10 mouse cellular contexts compared by ENCODE assay signal in the genomic region with DNA sequence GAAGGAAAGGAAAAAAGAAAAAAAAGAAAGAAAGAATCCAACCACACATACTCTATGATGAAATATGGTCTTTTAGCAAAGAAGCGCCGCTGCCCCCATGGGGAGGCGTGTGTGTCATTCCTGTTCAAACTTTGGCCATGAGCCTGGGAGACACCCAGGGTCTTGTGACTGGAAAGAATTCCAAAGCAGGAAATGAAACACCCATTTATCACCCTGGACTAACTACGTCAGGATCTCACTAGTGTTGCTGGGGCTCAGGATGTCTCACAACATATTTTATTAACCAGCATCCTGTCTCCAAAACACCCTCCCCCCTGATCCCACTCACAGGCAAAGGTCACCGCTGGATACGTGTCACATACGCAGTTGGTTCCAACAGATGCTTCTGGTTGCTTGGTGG. TPM values are rescaled to one million over a fixed set of nuclear protein-coding genes. Genes with fewer than 3 reads are reported as not detected.
DNase-seq lines count a peak whose midpoint lies in the region; ATAC-seq and TF ChIP-seq lines count a peak whose summit lies in the region.
"Had no signal": no experiment of that assay in that cellular context is flagged by ENCODE, and none has a peak within 500 bp of the region (broad histone marks: within the 10 kb centered on the region; RNA-seq: fewer than 3 reads in every experiment).

No protein-coding gene starts in this region.

- H3K27ac ChIP-seq in limb, embryonic 12.5 days = peak overlapping the region; percentile 53; the same call in 1 of the 2 replicates

- 0 out of 2 replicates have a peak, but pooled peaks cover 3% of the 10 kb centered on the region for H3K9me3 ChIP-seq in limb, embryonic 12.5 days

- no peaks in the 10 kb centered on the region for H3K36me3 ChIP-seq in limb, embryonic 12.5 days
- H3K36me3 ChIP-seq: G1E had no signal

- DNase-seq in lung, adult 18-20 months = peak; percentile 42 to 69
- no peak for DNase-seq in lung, adult 2 months
- peak; percentile 67 to 68 for DNase-seq in heart, postnatal 10 days
- peak; percentile 8 for DNase-seq in yolk sac, embryonic 10.5 days (ENCODE audit: low spot score)
- DNase-seq in retina, postnatal 1 day = no peak
- no peak for DNase-seq in cerebellum, adult 11 months
- DNase-seq in cerebellum, adult 18-20 months = no peak
- DNase-seq: cerebellum, adult 2 months had no signal

- H3K9ac ChIP-seq in limb, embryonic 12.5 days (replicated peaks) = no peak overlapping the region

- WGBS in lung, adult 2 months = 23% methylated on average over 7 of the region's 7 CpGs
- WGBS in limb, embryonic 12.5 days = 49% methylated on average over 7 of the region's 7 CpGs

- TF ChIP-seq CTCF in lung, adult 2 months (IDR thresholded peaks at IDR 0.05; ENCODE audit: insufficient read depth, low read length) = no peak

- intact Hi-C loops in heart, postnatal 10 days (cut with DNase I) = loop anchor here (2.0 kb wide), 1 partner anchor 32 kb away; a partner anchor contains a TSS

- TF ChIP-seq POLR2A in lung, adult 2 months (IDR thresholded peaks at IDR 0.05; ENCODE audit: borderline replicate concordance, extremely low read depth, low read depth, low read length) = no peak

- H3K4me1 ChIP-seq in lung, adult 2 months (ENCODE audit: control insufficient read depth, insufficient read depth, low read length) = peaks cover 12% of the 10 kb centered on the region
- peaks cover 36% of the 10 kb centered on the region for H3K4me1 ChIP-seq in limb, embryonic 12.5 days (replicated peaks)

- no peaks in the 10 kb centered on the region for H3K27me3 ChIP-seq in limb, embryonic 12.5 days

- no peak overlapping the region for H3K4me2 ChIP-seq in limb, embryonic 12.5 days

- no peak for ATAC-seq in limb, embryonic 12.5 days (ENCODE audit: insufficient number of reproducible peaks, insufficient read depth, low FRiP score, low TSS enrichment, low read depth)

- H3K4me3 ChIP-seq in lung, adult 2 months (replicated peaks; ENCODE audit: extremely low read depth, low read depth, low read length) = no peak overlapping the region
- H3K4me3 ChIP-seq in limb, embryonic 12.5 days (replicated peaks) = no peak overlapping the region

RNA-seq across cellular contexts. Expression of a gene that starts 21.3 kb away (rescaled TPM):
- 1.1 and 1.5 TPM in 2 replicates for polyA plus RNA-seq in lung, adult 2 months (2012; rRNA removed)
- total RNA-seq in heart, postnatal 10 days (2021) = 1 to 10 TPM; 1.8 to 2.6 TPM
- 0.59 and 0.97 TPM in 2 replicates for polyA plus RNA-seq in limb, embryonic 12.5 days (2016; fragmentation: Nextera tagmentation; extraction: Ambion mirVana)

RNA-seq across cellular contexts. Expression of a gene that starts 31.8 kb away (rescaled TPM):
- polyA plus RNA-seq in lung, adult 2 months (2012; rRNA removed) = 101 and 155 TPM in 2 replicates
- 100 to 1,000 TPM; 106 to 117 TPM for total RNA-seq in heart, postnatal 10 days (2021)
- 211 and 229 TPM in 2 replicates for polyA plus RNA-seq in limb, embryonic 12.5 days (2016; fragmentation: Nextera tagmentation; extraction: Ambion mirVana)

RNA-seq across cellular contexts. Expression of a gene that starts 32.5 kb away (rescaled TPM):
- polyA plus RNA-seq in lung, adult 2 months (2012; rRNA removed) = 7.0 and 7.1 TPM in 2 replicates
- total RNA-seq in heart, postnatal 10 days (2021) = under 1 TPM in 1 of 2 experiments, not detected in 1; 0.24 TPM
- polyA plus RNA-seq in limb, embryonic 12.5 days (2016; fragmentation: Nextera tagmentation; extraction: Ambion mirVana) = 0.09 TPM in 1 of 2 replicates, not detected in the other
- polyA plus RNA-seq: G1E had no signal

RNA-seq across cellular contexts. Expression of a gene that starts 32.5 kb away (rescaled TPM):
- polyA plus RNA-seq in lung, adult 2 months (2012; rRNA removed) = 17.8 and 22.0 TPM in 2 replicates
- total RNA-seq in heart, postnatal 10 days (2021) = 10 to 100 TPM; 11.1 to 13.3 TPM
- polyA plus RNA-seq in limb, embryonic 12.5 days (2016; fragmentation: Nextera tagmentation; extraction: Ambion mirVana) = 29.4 and 29.9 TPM in 2 replicates

RNA-seq across cellular contexts. Expression of a gene that starts 50.9 kb away (rescaled TPM):
- 0.38 and 0.92 TPM in 2 replicates for polyA plus RNA-seq in lung, adult 2 months (2012; rRNA removed)
- 1 to 10 TPM; 2.7 to 2.8 TPM for total RNA-seq in heart, postnatal 10 days (2021)
- 0.08 TPM in 1 of 2 replicates, not detected in the other for polyA plus RNA-seq in limb, embryonic 12.5 days (2016; fragmentation: Nextera tagmentation; extraction: Ambion mirVana)
- total RNA-seq: G1E had no signal
- polyA plus RNA-seq: G1E had no signal

Comparison
In these comparisons a context has a peak if more than half of its experiments do, and no peak if none do; other contexts are left out.
1. DNase-seq: peak in lung, adult 18-20 months (2 of 2), heart, postnatal 10 days (2 of 2) and yolk sac, embryonic 10.5 days (single experiment); none in lung, adult 2 months (single experiment), retina, postnatal 1 day (single experiment), cerebellum, adult 11 months (single experiment) and cerebellum, adult 18-20 months (0 of 2).